Mouse (Mus musculus) cerebellum, adult 2 months (tissue): ENCODE measurements around the gene Tecpr1.

Experiments
- CTCF ChIP-seq: fragments of 200-500 bp; IDR thresholded peaks from 2 replicates; pipeline ENCODE4 v1.5.1; 2011; ENCODE audit warnings: low read depth, mild to moderate bottlenecking, control low read depth, low read length, moderate library complexity, borderline replicate concordance; ENCODE audit not compliant: insufficient read depth
- POLR2A ChIP-seq: fragments of 200-500 bp; IDR thresholded peaks from 2 replicates; pipeline ENCODE4 v1.6.1; 2011; ENCODE audit warnings: low read length, control low read depth, borderline replicate concordance; ENCODE audit not compliant: insufficient read depth

DNA sequence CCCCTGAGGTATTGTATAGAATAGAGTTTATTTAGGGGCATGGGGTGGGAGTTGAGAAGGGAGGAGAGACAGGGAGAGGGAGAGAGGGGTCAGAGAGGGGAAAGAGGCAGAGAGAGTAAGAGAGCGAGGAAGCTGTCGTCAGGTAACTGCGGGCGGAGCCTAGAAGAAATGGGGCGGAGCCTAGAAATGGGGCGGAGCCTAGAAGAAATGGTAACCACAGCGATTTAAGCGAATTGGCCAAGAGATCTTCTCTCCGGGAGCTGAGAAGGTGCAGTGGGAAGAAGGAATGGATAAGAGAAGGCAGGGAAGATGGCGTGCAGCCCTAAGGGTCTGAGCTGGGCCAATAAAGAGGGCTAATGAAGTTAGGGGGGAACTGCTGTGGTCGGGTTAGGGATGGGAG is 2.8 kb upstream of the Tecpr1 start:
- TF ChIP-seq CTCF (no peak), POLR2A (no peak)
